Comparison of ENCODE assay signal across 8 mouse cellular contexts in genomic region chr11:76469311-76469998, GRCm38 (mm10).
DNase-seq lines count a peak whose midpoint lies in the region; ATAC-seq lines count a peak whose summit lies in the region.

No protein-coding gene starts in this region.

- H3K4me1 ChIP-seq in lung, embryonic 16.5 days (replicated peaks; ENCODE audit: control insufficient read depth, insufficient read depth, low read length), result peaks cover 25% of the 10 kb centered on the region
- H3K4me1 ChIP-seq in hindbrain, embryonic 12.5 days, result peaks cover 72% of the 10 kb centered on the region

- H3K27ac ChIP-seq in lung, embryonic 16.5 days (ENCODE audit: low read length), result peak overlapping the region; percentile 43
- H3K27ac ChIP-seq in hindbrain, embryonic 12.5 days, result peak overlapping the region; percentile 92

- 49% methylated on average over 11 of the region's 11 CpGs for WGBS in lung, embryonic 16.5 days
- WGBS in hindbrain, embryonic 12.5 days, result 58% methylated on average over 11 of the region's 11 CpGs

- ATAC-seq in lung, embryonic 16.5 days (ENCODE audit: low read depth), result peak; percentile 53
- no peak for ATAC-seq in hindbrain, embryonic 12.5 days (ENCODE audit: low FRiP score)

- no peak overlapping the region for H3K4me3 ChIP-seq in lung, embryonic 16.5 days (ENCODE audit: low read length)
- H3K4me3 ChIP-seq in hindbrain, embryonic 12.5 days, result no peak overlapping the region

- no peak for DNase-seq in lung, postnatal 25 days (ENCODE audit: low spot score)
- DNase-seq in brain, adult 2 months (ENCODE audit: low read depth, low spot score), result peak; percentile 90
- peak; percentile 67 for DNase-seq in retina, embryonic 14.5 days (ENCODE audit: low spot score)
- no peak for DNase-seq in spleen, postnatal 10 days (ENCODE audit: low spot score in 2 of 2)
- DNase-seq in natural killer cell, adult 2 months (ENCODE audit: low spot score in 2 of 2), result no peak
- no peak for DNase-seq in urinary bladder, adult 2 months (ENCODE audit: low spot score)

- no peaks in the 10 kb centered on the region for H3K27me3 ChIP-seq in lung, embryonic 16.5 days (ENCODE audit: control insufficient read depth, insufficient read depth, low read depth, low read length)
- H3K27me3 ChIP-seq in hindbrain, embryonic 12.5 days, result no peaks in the 10 kb centered on the region

- no peaks in the 10 kb centered on the region for H3K9me3 ChIP-seq in lung, embryonic 16.5 days (ENCODE audit: control insufficient read depth, low read length)
- H3K9me3 ChIP-seq in hindbrain, embryonic 12.5 days (replicated peaks), result no peaks in the 10 kb centered on the region

- H3K4me2 ChIP-seq in lung, embryonic 16.5 days (ENCODE audit: low read depth, low read length), result no peak overlapping the region
- H3K4me2 ChIP-seq in hindbrain, embryonic 12.5 days (replicated peaks), result no peak overlapping the region

- H3K9ac ChIP-seq in lung, embryonic 16.5 days (ENCODE audit: low read length), result no peak overlapping the region; the same call in 1 of the 2 replicates
- peak overlapping the region; percentile 13; the same call in 1 of the 2 replicates for H3K9ac ChIP-seq in hindbrain, embryonic 12.5 days

- peaks cover 2% of the 10 kb centered on the region for H3K36me3 ChIP-seq in lung, embryonic 16.5 days (ENCODE audit: control insufficient read depth, insufficient read depth, low read length)
- no peaks in the 10 kb centered on the region; the same call in 1 of the 2 replicates for H3K36me3 ChIP-seq in hindbrain, embryonic 12.5 days

Comparison
In these comparisons a context has a peak if more than half of its experiments do, and no peak if none do; other contexts are left out.
1. DNase-seq: peak in brain, adult 2 months (single experiment) and retina, embryonic 14.5 days (single experiment); none in lung, postnatal 25 days (single experiment), spleen, postnatal 10 days (0 of 2), natural killer cell, adult 2 months (0 of 2) and urinary bladder, adult 2 months (single experiment).